Mouse (Mus musculus) megakaryocyte, embryonic 14.5 days (primary cell): Measurements from ENCODE around the gene Map3k11.

Source experiments
- FLI1 ChIP-seq: IDR thresholded peaks from 2 replicates; pipeline ENCODE4 v1.6.1; 2012; ENCODE audit warnings: low read length, inconsistent platforms, mixed read lengths
- GATA1 ChIP-seq: IDR thresholded peaks from 3 replicates; pipeline ENCODE4 v1.6.1; 2012; ENCODE audit warnings: mixed read lengths, low read length, inconsistent platforms, borderline replicate concordance

GRCm38 (mm10) chr19:5641021-5641420 lies 47.5 kb upstream of the Map3k11 start:
- TF ChIP-seq GATA1 (no peak), FLI1 (no peak)
